11 mouse cellular contexts compared by ENCODE assay signal in genomic region chr7:137266575-137266974, GRCm38 (mm10). TPM values are rescaled to one million over a fixed set of nuclear protein-coding genes. Genes with fewer than 3 reads are reported as not detected.
DNase-seq lines count a peak whose midpoint lies in the region; ATAC-seq lines count a peak whose summit lies in the region.
"Had no signal": no experiment of that assay in that cellular context is flagged by ENCODE, and none has a peak within 500 bp of the region (broad histone marks: within the 10 kb centered on the region; RNA-seq: fewer than 3 reads in every experiment).

No protein-coding gene starts in this region.

- no peaks in the 10 kb centered on the region for H3K36me3 ChIP-seq in heart, embryonic 13.5 days
- no peaks in the 10 kb centered on the region for H3K36me3 ChIP-seq in hindbrain, embryonic 12.5 days
- no peaks in the 10 kb centered on the region for H3K36me3 ChIP-seq in midbrain, embryonic 14.5 days (ENCODE audit: control insufficient read depth, insufficient read depth, low read length)

- H3K27me3 ChIP-seq in heart, embryonic 13.5 days (replicated peaks) = peaks cover 52% of the 10 kb centered on the region
- no peaks in the 10 kb centered on the region for H3K27me3 ChIP-seq in hindbrain, embryonic 12.5 days
- no peaks in the 10 kb centered on the region for H3K27me3 ChIP-seq in midbrain, embryonic 14.5 days (ENCODE audit: control insufficient read depth, insufficient read depth, low read length)

- peaks cover 11% of the 10 kb centered on the region for H3K4me1 ChIP-seq in heart, embryonic 13.5 days
- peaks cover 80% of the 10 kb centered on the region for H3K4me1 ChIP-seq in hindbrain, embryonic 12.5 days
- H3K4me1 ChIP-seq in midbrain, embryonic 14.5 days (ENCODE audit: control insufficient read depth, insufficient read depth, low read length) = peaks cover 75% of the 10 kb centered on the region

- peak overlapping the region; percentile 19; the same call in 1 of the 2 replicates for H3K4me3 ChIP-seq in heart, embryonic 13.5 days
- H3K4me3 ChIP-seq in hindbrain, embryonic 12.5 days = no peak overlapping the region
- peak overlapping the region; percentile 10; the same call in 1 of the 2 replicates for H3K4me3 ChIP-seq in midbrain, embryonic 14.5 days (replicated peaks; ENCODE audit: low read depth, low read length)

- no peak overlapping the region for H3K9ac ChIP-seq in heart, embryonic 13.5 days
- H3K9ac ChIP-seq in hindbrain, embryonic 12.5 days = peak overlapping the region; percentile 41; the same call in 1 of the 2 replicates
- H3K9ac ChIP-seq in midbrain, embryonic 14.5 days (replicated peaks; ENCODE audit: low read length) = peak overlapping the region; percentile 34; the same call in 1 of the 2 replicates

- H3K27ac ChIP-seq in heart, embryonic 13.5 days (replicated peaks) = no peak overlapping the region
- peak overlapping the region; percentile 24; the same call in 1 of the 2 replicates for H3K27ac ChIP-seq in hindbrain, embryonic 12.5 days
- H3K27ac ChIP-seq in midbrain, embryonic 14.5 days (replicated peaks; ENCODE audit: low read depth, low read length) = peak overlapping the region; percentile 41; the same call in 1 of the 2 replicates

- peak overlapping the region; percentile 46 for H3K4me2 ChIP-seq in heart, embryonic 13.5 days
- peak overlapping the region; percentile 33; the same call in 1 of the 2 replicates for H3K4me2 ChIP-seq in hindbrain, embryonic 12.5 days (replicated peaks)
- H3K4me2 ChIP-seq in midbrain, embryonic 14.5 days (ENCODE audit: low read length) = peak overlapping the region; percentile 49

- no peak for DNase-seq in heart, adult 18-20 months
- peak; percentile 68 for DNase-seq in embryo, embryonic 10 days (ENCODE audit: low spot score)
- DNase-seq in midbrain, embryonic 14.5 days = peak; percentile 71
- no peak for DNase-seq in cerebellum, adult 11-12 months
- DNase-seq in thymus, postnatal 25 days = no peak
- DNase-seq: lung, adult 18-20 months; right cerebral cortex, postnatal 4 days; thymus, adult 18-20 months had no signal

- no peaks in the 10 kb centered on the region for H3K9me3 ChIP-seq in heart, embryonic 13.5 days
- H3K9me3 ChIP-seq in hindbrain, embryonic 12.5 days (replicated peaks) = no peaks in the 10 kb centered on the region
- no peaks in the 10 kb centered on the region for H3K9me3 ChIP-seq in midbrain, embryonic 14.5 days (ENCODE audit: control insufficient read depth, low read length)

- WGBS in heart, embryonic 13.5 days = 10% methylated on average over 17 of the region's 17 CpGs
- WGBS in hindbrain, embryonic 12.5 days = 8% methylated on average over 17 of the region's 17 CpGs
- 11% methylated on average over 17 of the region's 17 CpGs for WGBS in midbrain, embryonic 14.5 days

- no peak for ATAC-seq in heart, embryonic 13.5 days (ENCODE audit: extremely low read depth, insufficient number of reproducible peaks, low FRiP score, low TSS enrichment)
- ATAC-seq in hindbrain, embryonic 12.5 days (ENCODE audit: low FRiP score) = peak; percentile 47
- ATAC-seq in midbrain, embryonic 14.5 days (ENCODE audit: low FRiP score, low TSS enrichment) = 0 out of 2 replicates have a peak, but pooled peaks have one; percentile 32
- ATAC-seq in megakaryocyte progenitor cell, adult 5-6 weeks (replicated peaks; ENCODE audit: poor library complexity) = no peak

RNA-seq across cellular contexts. Expression of gene Ebf3, which starts 47.7 kb away (rescaled TPM):
- polyA plus RNA-seq in heart, embryonic 13.5 days (2015; fragmentation: Nextera tagmentation; extraction: Ambion mirVana) = 0.52 and 0.60 TPM in 2 replicates
- total RNA-seq in heart, adult 18-20 months (2021) = 1 to 10 TPM; 4.7 to 5.5 TPM
- polyA plus RNA-seq in hindbrain, embryonic 12.5 days (2016; fragmentation: Nextera tagmentation; extraction: Ambion mirVana) = 23.0 and 23.4 TPM in 2 replicates
- polyA plus RNA-seq in midbrain, embryonic 14.5 days (2014; fragmentation: Nextera tagmentation; extraction: Ambion mirVana) = 34.0 and 43.4 TPM in 2 replicates
- 0.07 TPM in 1 of 2 replicates, not detected in the other for total RNA-seq in megakaryocyte progenitor cell, adult 5-6 weeks (2015)
- total RNA-seq in megakaryocyte progenitor cell, adult 5-6 weeks (2017) = 0.12 TPM in 1 of 2 replicates, not detected in the other

Comparison
In these comparisons a context has a peak if more than half of its experiments do, and no peak if none do; other contexts are left out.
1. ATAC-seq: peak in hindbrain, embryonic 12.5 days (single experiment) and midbrain, embryonic 14.5 days (single experiment); none in heart, embryonic 13.5 days (single experiment) and megakaryocyte progenitor cell, adult 5-6 weeks (single experiment).
2. DNase-seq: peak in embryo, embryonic 10 days (single experiment) and midbrain, embryonic 14.5 days (single experiment); none in heart, adult 18-20 months (0 of 2), cerebellum, adult 11-12 months (single experiment) and thymus, postnatal 25 days (single experiment).
3. RNA of gene Ebf3, which starts 47.7 kb away (polyA plus RNA-seq): 34.0 to 43.4 TPM in midbrain, embryonic 14.5 days and 23.0 to 23.4 TPM in hindbrain, embryonic 12.5 days; 0.52 to 0.60 TPM in heart, embryonic 13.5 days; every median in the first group is over 10 times any median in the second.
4. Peak in every context shown above with its lines, with median percentiles within 50 percentile points of each other: H3K4me2 ChIP-seq.